Mouse (Mus musculus) right cerebral cortex, postnatal 25 days (tissue): ENCODE results near the gene Dglucy.

ENCODE experiments used
- DNase-seq: peaks from one replicate; pipeline ENCODE4 v3.0.0; 2022

The Dglucy gene

GRCm38 (mm10) chr12:100778934-100779865 is at the start of gene Dglucy:
Dglucy (plus strand) TSS chr12:100779057.
- peak; percentile 81 for DNase-seq

- DNase-seq, result no peak
Measured at GRCm38 (mm10) chr12:100735156-100735555, 43.7 kb upstream of the Dglucy start.

GRCm38 (mm10) chr12:100735581-100735980 is 43.3 kb upstream of the Dglucy start:
- no peak for DNase-seq

GRCm38 (mm10) chr12:100738498-100738897 is 40.4 kb upstream of the Dglucy start:
- DNase-seq, result no peak

GRCm38 (mm10) chr12:100739011-100739570 is 39.8 kb upstream of the Dglucy start:
- no peak for DNase-seq

- DNase-seq, result no peak
Measured at GRCm38 (mm10) chr12:100740313-100740712, 38.5 kb upstream of the Dglucy start.

- no peak for DNase-seq
Measured at GRCm38 (mm10) chr12:100742468-100742867, 36.4 kb upstream of the Dglucy start.

- DNase-seq, result no peak
Measured at GRCm38 (mm10) chr12:100752977-100753376, 25.9 kb upstream of the Dglucy start.

GRCm38 (mm10) chr12:100753716-100754115 is 25.1 kb upstream of the Dglucy start:
- DNase-seq, result no peak

GRCm38 (mm10) chr12:100757427-100757826 is 21.4 kb upstream of the Dglucy start:
- no peak for DNase-seq

- no peak for DNase-seq
Measured at GRCm38 (mm10) chr12:100762663-100763425, 16.0 kb upstream of the Dglucy start.

GRCm38 (mm10) chr12:100764329-100765018 is 14.4 kb upstream of the Dglucy start:
- DNase-seq, result no peak

GRCm38 (mm10) chr12:100769871-100770270 is 9.0 kb upstream of the Dglucy start:
- DNase-seq, result no peak

- DNase-seq, result no peak
Measured at GRCm38 (mm10) chr12:100770765-100771164, 8.1 kb upstream of the Dglucy start.

GRCm38 (mm10) chr12:100772230-100772984 is 6.5 kb upstream of the Dglucy start:
- DNase-seq, result peak; percentile 55

GRCm38 (mm10) chr12:100774756-100775155 is 4.1 kb upstream of the Dglucy start:
- DNase-seq, result no peak

- DNase-seq, result no peak
Measured at GRCm38 (mm10) chr12:100775291-100775690, 3.6 kb upstream of the Dglucy start.

GRCm38 (mm10) chr12:100775911-100776581 is 2.8 kb upstream of the Dglucy start:
- DNase-seq, result no peak

- no peak for DNase-seq
Measured at GRCm38 (mm10) chr12:100776991-100777390, 1.9 kb upstream of the Dglucy start.

GRCm38 (mm10) chr12:100778276-100778933 is 452 bp upstream of the Dglucy start:
- DNase-seq, result no peak

GRCm38 (mm10) chr12:100780416-100780815 is 1.6 kb downstream of the Dglucy start:
- no peak for DNase-seq
